Mouse (Mus musculus) CH12.LX (cell line): ENCODE measurements around the gene AC129217.1.

Experiments
- CHD1 ChIP-seq: IDR thresholded peaks from 2 replicates; pipeline ENCODE4 v1.6.1; 2012; ENCODE audit warnings: low read depth, low read length, improper control_type of control experiment, inconsistent platforms
- CTCF ChIP-seq, 2 experiments: IDR thresholded peaks in 1 of 2; conservative IDR thresholded peaks in 1 of 2; 2 replicates each; pipeline ENCODE4 v1.5.1; 2011 to 2012; ENCODE audit warnings: low read depth in 2 of 2, low read length in 2 of 2, improper control_type of control experiment in 1 of 2, inconsistent platforms in 1 of 2, mild to moderate bottlenecking in 1 of 2, moderate library complexity in 1 of 2
- E2F4 ChIP-seq: IDR thresholded peaks from 2 replicates; pipeline ENCODE4 v1.6.1; 2011; ENCODE audit warnings: low read depth, low read length, improper control_type of control experiment; ENCODE audit not compliant: insufficient replicate concordance
- ELF1 ChIP-seq: IDR thresholded peaks from 2 replicates; pipeline ENCODE4 v1.6.1; 2014; ENCODE audit warnings: low read depth, mild to moderate bottlenecking, inconsistent platforms, low read length, improper control_type of control experiment
- GABPA ChIP-seq: IDR thresholded peaks from 2 replicates; pipeline ENCODE4 v1.6.1; 2012; ENCODE audit warnings: low read depth, low read length, improper control_type of control experiment, inconsistent platforms; ENCODE audit not compliant: insufficient replicate concordance
- HCFC1 ChIP-seq: IDR thresholded peaks from 2 replicates; pipeline ENCODE4 v1.6.1; 2012; ENCODE audit warnings: low read depth, mild to moderate bottlenecking, inconsistent platforms, low read length, improper control_type of control experiment
- IRF4 ChIP-seq: IDR thresholded peaks from 2 replicates; pipeline ENCODE4 v1.6.1; 2014; ENCODE audit warnings: low read depth, mild to moderate bottlenecking, inconsistent platforms, low read length, improper control_type of control experiment
- JUN ChIP-seq: IDR thresholded peaks from 2 replicates; pipeline ENCODE4 v1.6.1; 2011; ENCODE audit warnings: low read depth, mild to moderate bottlenecking, low read length, improper control_type of control experiment, moderate library complexity; ENCODE audit not compliant: insufficient read depth
- MAX ChIP-seq: IDR thresholded peaks from 2 replicates; pipeline ENCODE4 v1.6.1; 2011; ENCODE audit warnings: low read length, improper control_type of control experiment
- MXI1 ChIP-seq: IDR thresholded peaks from 2 replicates; pipeline ENCODE4 v1.6.1; 2011; ENCODE audit warnings: mild to moderate bottlenecking, low read depth, low read length, improper control_type of control experiment
- MYC ChIP-seq: IDR thresholded peaks from 2 replicates; pipeline ENCODE4 v1.6.1; 2011; ENCODE audit warnings: low read depth, mild to moderate bottlenecking, improper control_type of control experiment, low read length
- POLR2A ChIP-seq: IDR thresholded peaks from 2 replicates; pipeline ENCODE4 v1.6.1; 2011; ENCODE audit warnings: low read depth, mild to moderate bottlenecking, improper control_type of control experiment, low read length
- ZC3H11A ChIP-seq: IDR thresholded peaks from 2 replicates; pipeline ENCODE4 v1.6.1; 2012; ENCODE audit warnings: low read depth, mild to moderate bottlenecking, inconsistent platforms, low read length, improper control_type of control experiment
- ZKSCAN1 ChIP-seq: IDR thresholded peaks from 2 replicates; pipeline ENCODE4 v1.6.1; 2012; ENCODE audit warnings: low read depth, inconsistent platforms, low read length, improper control_type of control experiment, borderline replicate concordance

DNA sequence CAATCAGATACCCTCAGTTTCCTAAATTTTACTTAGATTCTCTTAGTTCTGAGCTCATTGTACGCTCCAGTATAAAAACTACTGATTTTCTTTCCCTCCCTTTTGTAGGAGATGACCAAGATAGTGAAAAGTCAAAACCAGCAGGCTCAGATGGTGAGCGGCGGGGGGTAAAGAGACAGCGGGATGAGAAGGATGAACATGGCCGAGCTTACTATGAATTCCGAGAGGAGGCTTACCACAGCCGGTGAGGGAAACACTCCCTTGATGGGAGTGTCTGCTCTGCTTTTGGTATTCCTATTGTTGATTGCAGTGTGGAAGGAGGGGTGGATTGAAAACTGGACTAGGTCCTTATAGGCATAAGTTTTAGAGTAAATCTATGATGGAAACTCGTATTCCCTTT is 6.9 kb upstream of the AC129217.1 start:
- TF ChIP-seq MXI1 = no peak
- TF ChIP-seq HCFC1 = no peak
- no peak for TF ChIP-seq E2F4
- no peak for TF ChIP-seq JUN
- no peak for TF ChIP-seq ZKSCAN1
- no peak for TF ChIP-seq CTCF (conservative IDR thresholded peaks at IDR 0.05 in 1 of 2, IDR thresholded peaks at IDR 0.05 in 1 of 2; ENCODE audit: low read depth in 2 of 2, low read length in 2 of 2)
- TF ChIP-seq ZC3H11A = no peak
- no peak for TF ChIP-seq ELF1
- TF ChIP-seq CHD1 = no peak
- TF ChIP-seq POLR2A = no peak
- no peak for TF ChIP-seq IRF4
- TF ChIP-seq MAX = no peak
- TF ChIP-seq GABPA = no peak
- TF ChIP-seq MYC = no peak
